Mouse (Mus musculus): ENCODE measurements around the gene Slc2a5. TPM values are rescaled to one million over a fixed set of nuclear protein-coding genes. Genes with fewer than 3 reads are reported as not detected.

Slc2a5 gene
- total and polyA plus RNA-seq, 3 experiments, result 0.58 to 4.9 TPM; not detected in 1

- Histone ChIP-seq H3K9ac (ENCODE audit: control insufficient read depth, low read depth, low read length, poor library complexity, severe bottlenecking) (no peak overlapping the region), H3K4me3 (ENCODE audit: control insufficient read depth in 1 of 2, insufficient read depth in 1 of 2, low read depth in 2 of 2, low read length in 2 of 2) (no peak overlapping the region), H3K4me1 (ENCODE audit: control insufficient read depth in 1 of 2, insufficient read depth in 2 of 2, low read length in 2 of 2) (no peaks in the 10 kb centered on the region), H3K27me3 (ENCODE audit: control insufficient read depth in 1 of 2, insufficient read depth in 2 of 2, low read length in 2 of 2) (no peaks in the 10 kb centered on the region), H3K79me2 (ENCODE audit: control insufficient read depth, insufficient read depth, low read length, poor library complexity) (no peaks in the 10 kb centered on the region), H3K9me3 (replicated peaks; ENCODE audit: insufficient read depth, low read length) (no peaks in the 10 kb centered on the region), H3K27ac (ENCODE audit: control insufficient read depth, low read depth, low read length) (no peak overlapping the region), H3K36me3 (ENCODE audit: control insufficient read depth in 1 of 2, insufficient read depth in 2 of 2, low read length in 2 of 2) (no peaks in the 10 kb centered on the region)
- DNase-seq (ENCODE audit: low read depth, low spot score), result peak; percentile 79
- TF ChIP-seq USF1 (IDR thresholded peaks at IDR 0.05; ENCODE audit: low read depth, low read length) (no peak), UBTF (IDR thresholded peaks at IDR 0.05; ENCODE audit: borderline replicate concordance, insufficient read depth, low read depth, low read length) (no peak), MAFK (IDR thresholded peaks at IDR 0.05; ENCODE audit: borderline replicate concordance, low read depth, low read length) (no peak), RAD21 (IDR thresholded peaks at IDR 0.05; ENCODE audit: low read depth, low read length) (peak; percentile 82), NRF1 (IDR thresholded peaks at IDR 0.05; ENCODE audit: insufficient read depth, low read depth, low read length, poor library complexity, severe bottlenecking) (no peak), MAZ (IDR thresholded peaks at IDR 0.05; ENCODE audit: low read depth, low read length) (no peak), ZNF384 (IDR thresholded peaks at IDR 0.05; ENCODE audit: low read depth, low read length) (no peak), CTCF (IDR thresholded peaks at IDR 0.05 in 2 of 3, conservative IDR thresholded peaks at IDR 0.05 in 1 of 3; ENCODE audit: control insufficient read depth in 1 of 3, insufficient read depth in 1 of 3, low read depth in 2 of 3, low read length in 3 of 3, poor library complexity in 1 of 3, severe bottlenecking in 1 of 3) (peak; percentile 68 to 90 (median 80)), RCOR1 (IDR thresholded peaks at IDR 0.05; ENCODE audit: low read depth, low read length) (no peak), SIN3A (IDR thresholded peaks at IDR 0.05; ENCODE audit: low read length) (no peak), TAL1 (IDR thresholded peaks at IDR 0.05; ENCODE audit: low read length) (peak; percentile 19; the same call in 1 of the 2 replicates), TCF12 (IDR thresholded peaks at IDR 0.05; ENCODE audit: low read depth, low read length) (peak; percentile 12; the same call in 1 of the 2 replicates), MYB (IDR thresholded peaks at IDR 0.05; ENCODE audit: low read depth, low read length) (no peak), CHD2 (IDR thresholded peaks at IDR 0.05; ENCODE audit: low read length) (no peak), KAT2A (conservative IDR thresholded peaks at IDR 0.05; ENCODE audit: low read depth, low read length) (no peak), MAX (IDR thresholded peaks at IDR 0.05; ENCODE audit: low read length) (0 out of 2 replicates have a peak, but pooled peaks have one; percentile 24), ZC3H11A (IDR thresholded peaks at IDR 0.05; ENCODE audit: low read depth, low read length) (peak; percentile 69), ZMIZ1 (IDR thresholded peaks at IDR 0.05; ENCODE audit: low read depth, low read length) (no peak), POLR2AphosphoS2 (IDR thresholded peaks at IDR 0.05; ENCODE audit: low read length) (no peak), EP300 (IDR thresholded peaks at IDR 0.05; ENCODE audit: low read depth in 1 of 2, low read length in 2 of 2) (no peak), USF2 (IDR thresholded peaks at IDR 0.05; ENCODE audit: borderline replicate concordance in 1 of 2, insufficient read depth in 1 of 2, low read depth in 1 of 2, low read length in 2 of 2) (no peak), GABPA (IDR thresholded peaks at IDR 0.05; ENCODE audit: low read depth, low read length) (no peak), ZKSCAN1 (IDR thresholded peaks at IDR 0.05; ENCODE audit: low read depth, low read length) (no peak), MXI1 (IDR thresholded peaks at IDR 0.05; ENCODE audit: low read depth, low read length) (no peak), MYC (IDR thresholded peaks at IDR 0.05; ENCODE audit: low read depth, low read length) (peak; percentile 62; the same call in 1 of the 2 replicates), TBP (IDR thresholded peaks at IDR 0.05; ENCODE audit: low read depth, low read length) (no peak), ETS1 (IDR thresholded peaks at IDR 0.05; ENCODE audit: low read depth, low read length) (no peak), POLR2A (IDR thresholded peaks at IDR 0.05; ENCODE audit: control insufficient read depth in 1 of 2, insufficient read depth in 1 of 2, low read depth in 1 of 2, low read length in 2 of 2, poor library complexity in 1 of 2) (no peak), POLR2AphosphoS5 (IDR thresholded peaks at IDR 0.05; ENCODE audit: borderline replicate concordance, low read depth, low read length) (no peak), MEF2A (IDR thresholded peaks at IDR 0.05; ENCODE audit: extremely low read depth, insufficient replicate concordance, low read depth, low read length, poor library complexity, severe bottlenecking) (no peak), CHD1 (IDR thresholded peaks at IDR 0.05; ENCODE audit: low read depth, low read length) (no peak), SMC3 (IDR thresholded peaks at IDR 0.05; ENCODE audit: low read depth, low read length) (peak; percentile 72), NELFE (IDR thresholded peaks at IDR 0.05; ENCODE audit: low read depth, low read length) (no peak), JUND (IDR thresholded peaks at IDR 0.05; ENCODE audit: low read depth, low read length) (no peak), HCFC1 (IDR thresholded peaks at IDR 0.05; ENCODE audit: low read depth, low read length) (no peak), ELF1 (IDR thresholded peaks at IDR 0.05; ENCODE audit: low read depth, low read length) (no peak), GATA1 (IDR thresholded peaks at IDR 0.05; ENCODE audit: low read depth, low read length) (0 out of 2 replicates have a peak, but pooled peaks have one; percentile 10), BHLHE40 (IDR thresholded peaks at IDR 0.05; ENCODE audit: borderline replicate concordance, low read depth, low read length) (no peak)
Observed at GRCm38 (mm10) chr4:150098880-150099279, 20.2 kb upstream of the Slc2a5 start.

Measured in MEL (cell line).